Mouse (Mus musculus): ENCODE measurements around the gene H2al2c. TPM values are rescaled to one million over a fixed set of nuclear protein-coding genes. Genes with fewer than 3 reads are reported as not detected.
"Not testable (repeated sequence)": the region's sequence is repeated elsewhere in the genome, so short reads cannot be mapped to it uniquely, and the experiment has no call there.

Gene H2al2c
- not detected in 2 replicates for polyA plus RNA-seq (2012; rRNA removed)

GRCm38 (mm10) chrY:2598799-2599198, at the start of gene H2al2c:
Gene H2al2c, plus strand, starts transcription at chrY:2599099.
- not testable (repeated sequence) for H3K4me3 ChIP-seq (ENCODE audit: insufficient read depth, low read length); H3K4me1 ChIP-seq (ENCODE audit: control insufficient read depth, insufficient read depth, low read length); H3K27ac ChIP-seq (ENCODE audit: insufficient read depth, low read length)

Other genes with a start within 250 kb of the H2al2c start
- not detected in 2 replicates for gene Sry, start 64.6 kb downstream of the H2al2c start, polyA plus RNA-seq (2012; rRNA removed)
- not detected in 2 replicates for gene H2al2b, start 121.6 kb downstream of the H2al2c start, polyA plus RNA-seq (2012; rRNA removed)
- not detected in 2 replicates for gene Gm4064, start 197.1 kb downstream of the H2al2c start, polyA plus RNA-seq (2012; rRNA removed)
- gene Rbmy, start 231.6 kb downstream of the H2al2c start, polyA plus RNA-seq (2012; rRNA removed) = not detected in 2 replicates
- gene Gm10256, start 231.6 kb downstream of the H2al2c start, polyA plus RNA-seq (2012; rRNA removed) = not detected in 2 replicates

Measured in cortical plate, adult 2 months (tissue).